Mouse (Mus musculus) ovary, adult 10 weeks (tissue): ENCODE results near the gene 4930513O06Rik. TPM values are rescaled to one million over a fixed set of nuclear protein-coding genes. Genes with fewer than 3 reads are reported as not detected.

Source experiments
- polyA plus RNA-seq: library from polyadenylated mRNA; stranded (reverse); fragments of 350-450 nt; fragmentation: Illumina TruSeq; extraction: RNeasy Lipid Tissue Mini Kit (QIAGEN cat#74804); gene quantifications from one replicate; pipeline ENCODE4 v1.2.3, GENCODE M21; 2014

The 4930513O06Rik gene
- polyA plus RNA-seq, result not detected

DNA sequence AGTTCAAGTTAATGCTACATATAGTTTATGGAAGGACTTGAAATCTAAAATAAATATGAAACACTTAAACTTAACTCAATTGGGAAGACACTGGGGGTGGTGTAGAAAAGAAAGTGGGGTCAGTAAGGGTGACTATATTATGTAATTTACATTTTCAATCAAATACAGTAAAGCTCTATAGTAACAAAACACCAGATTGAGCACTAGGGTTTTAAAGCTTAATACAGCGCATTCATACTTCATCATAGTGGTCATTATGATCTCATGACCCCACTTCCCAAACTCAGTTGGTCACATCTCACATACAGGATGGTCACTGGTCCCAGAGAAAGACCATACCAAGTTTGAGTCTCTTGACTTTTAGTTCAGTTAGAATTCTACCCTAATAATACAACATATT lies at the start of gene 4930513O06Rik:
Gene 4930513O06Rik, plus strand, starts transcription at position 301 of the 400 bp plus-strand sequence.

DNA sequence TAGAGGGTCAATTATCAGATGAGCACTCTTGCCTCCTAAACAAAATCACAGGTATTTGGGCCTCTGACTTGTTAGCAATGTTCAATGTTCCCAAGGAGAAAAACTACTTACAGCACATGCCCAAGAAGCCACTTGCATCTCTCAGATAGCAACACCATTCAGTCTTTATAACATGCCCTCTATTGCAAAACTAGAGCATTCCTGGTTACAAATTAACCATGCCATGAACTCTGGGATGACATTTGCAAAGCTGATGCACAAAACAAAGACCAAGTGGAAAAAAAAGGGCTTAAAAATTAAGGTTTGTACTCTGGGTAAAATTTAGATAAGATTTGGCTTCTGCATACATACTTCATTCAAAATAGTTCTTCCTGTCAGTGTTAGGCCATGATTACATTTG lies 966 bp upstream of the 4930513O06Rik start, which contains the start of gene Serpina7:
Gene Serpina7, minus strand, starts transcription at position 160 of the 400 bp plus-strand sequence.

Other genes with a start within 250 kb of the 4930513O06Rik start
- 4.8 TPM for gene Nrk, start 171.8 kb upstream of the 4930513O06Rik start, polyA plus RNA-seq
- not detected for gene Serpina7, start 1.0 kb upstream of the 4930513O06Rik start, polyA plus RNA-seq
- not detected for gene 4933428M09Rik, start 93.0 kb downstream of the 4930513O06Rik start, polyA plus RNA-seq
- gene Mum1l1, start 123.8 kb downstream of the 4930513O06Rik start, polyA plus RNA-seq, result 69.2 TPM
- gene Trap1a, start 247.4 kb downstream of the 4930513O06Rik start, polyA plus RNA-seq, result not detected